Mouse (Mus musculus) midbrain, embryonic 12.5 days (tissue): ENCODE data around the gene Rpl14. TPM values are rescaled to one million over a fixed set of nuclear protein-coding genes. Genes with fewer than 3 reads are reported as not detected.

Experiments used
- ATAC-seq: fragments of 200-750 bp; cut with Nextera tagmentation; 2 replicates; pipeline ENCODE4 v1.8.0; 2017; ENCODE audit warnings: low read depth, moderate TSS enrichment, moderate library complexity; ENCODE audit not compliant: low FRiP score
- H3K27ac ChIP-seq: fragments of 300-500 bp; sonication (generic); replicated peaks from 2 replicates; pipeline ENCODE4 v1.5.1; 2016; ENCODE audit warnings: mild to moderate bottlenecking
- H3K27me3 ChIP-seq: fragments of 300-500 bp; sonication (generic); 2 replicates; pipeline ENCODE4 v1.6.1; 2016; ENCODE audit warnings: mild to moderate bottlenecking
- H3K36me3 ChIP-seq: fragments of 300-500 bp; sonication (generic); 2 replicates; pipeline ENCODE4 v1.6.1; 2016
- H3K4me1 ChIP-seq: fragments of 300-500 bp; sonication (generic); 2 replicates; pipeline ENCODE4 v1.6.1; 2016
- H3K4me2 ChIP-seq: fragments of 300-500 bp; sonication (generic); replicated peaks from 2 replicates; pipeline ENCODE4 v1.6.1; 2016; ENCODE audit warnings: mild to moderate bottlenecking, moderate library complexity
- H3K4me3 ChIP-seq: fragments of 300-500 bp; sonication (generic); 2 replicates; pipeline ENCODE4 v1.5.1; 2016; ENCODE audit warnings: mild to moderate bottlenecking
- H3K9ac ChIP-seq: fragments of 300-500 bp; sonication (generic); replicated peaks from 2 replicates; pipeline ENCODE4 v1.6.1; 2016; ENCODE audit warnings: mild to moderate bottlenecking, moderate library complexity
- H3K9me3 ChIP-seq: fragments of 300-500 bp; sonication (generic); 2 replicates; pipeline ENCODE4 v1.6.1; 2016; ENCODE audit warnings: mild to moderate bottlenecking
- WGBS: fragments of 180-500 bp; shearing (Covaris S2); methylation state at CpG from one replicate; pipeline ENCODE4 v1.1.7; 2016; 5-methylcytosine and 5-hydroxymethylcytosine counted together
- polyA plus RNA-seq: library from polyadenylated mRNA; unstranded; fragments of >200 nt; fragmentation: Nextera tagmentation; extraction: Ambion mirVana; gene quantifications from 2 replicates; pipeline ENCODE4 v1.2.1, GENCODE M21; 2016

Rpl14 gene
- polyA plus RNA-seq, 1 experiment from 2014 or later = 583 TPM

- 3% methylated on average over 26 of the region's 26 CpGs for WGBS
- Histone ChIP-seq H3K36me3 (no peaks in the 10 kb centered on the region), H3K4me1 (peaks cover 34% of the 10 kb centered on the region), H3K9me3 (peaks cover 19% of the 10 kb centered on the region), H3K27me3 (no peaks in the 10 kb centered on the region), H3K4me2 (peak overlapping the region; percentile 46), H3K27ac (peak overlapping the region; percentile 93), H3K9ac (peak overlapping the region; percentile 4; the same call in 1 of the 2 replicates), H3K4me3 (peak overlapping the region; percentile 20)
- ATAC-seq = peak; percentile 96
Measured at GRCm38 (mm10) chr9:120619709-120620408, 48.6 kb downstream of the Rpl14 start.

- 7% methylated on average over 4 of the region's 4 CpGs for WGBS
- Histone ChIP-seq H3K36me3 (no peaks in the 10 kb centered on the region), H3K27ac (peak overlapping the region; percentile 93), H3K4me3 (no peak overlapping the region), H3K27me3 (no peaks in the 10 kb centered on the region), H3K4me1 (peaks cover 34% of the 10 kb centered on the region), H3K9ac (no peak overlapping the region), H3K9me3 (peaks cover 19% of the 10 kb centered on the region), H3K4me2 (peak overlapping the region; percentile 46)
- no peak for ATAC-seq
Measured at GRCm38 (mm10) chr9:120620409-120620745, 49.1 kb downstream of the Rpl14 start.

Other genes starting within 250 kb of the Rpl14 start
- gene Eif1b, start 79.2 kb upstream of the Rpl14 start, polyA plus RNA-seq = 279 and 301 TPM in 2 replicates
- 0.25 and 0.43 TPM in 2 replicates for gene Entpd3, start 31.6 kb upstream of the Rpl14 start, polyA plus RNA-seq